In genomic region chr5:143363678-143364615, GRCm38 (mm10) we compare ENCODE assay signal across 8 mouse cellular contexts. TPM values are rescaled to one million over a fixed set of nuclear protein-coding genes. Genes with fewer than 3 reads are reported as not detected.
DNase-seq lines count a peak whose midpoint lies in the region; ATAC-seq and TF ChIP-seq lines count a peak whose summit lies in the region.

No protein-coding gene starts in this region.

- WGBS in forebrain, embryonic 14.5 days: under 1% methylated on average over 46 of the region's 47 CpGs
- WGBS in limb, embryonic 13.5 days: under 1% methylated on average over 47 of the region's 47 CpGs
- under 1% methylated on average over 47 of the region's 47 CpGs for WGBS in neural tube, embryonic 13.5 days

- H3K27me3 ChIP-seq in E14TG2a.4 (ENCODE audit: insufficient read depth, low read length): peaks cover 67% of the 10 kb centered on the region
- H3K27me3 ChIP-seq in forebrain, embryonic 14.5 days (replicated peaks; ENCODE audit: control insufficient read depth, insufficient read depth, low read length): peaks cover 18% of the 10 kb centered on the region; the same call in 1 of the 2 replicates
- H3K27me3 ChIP-seq in limb, embryonic 13.5 days: peaks cover 74% of the 10 kb centered on the region
- peaks cover 59% of the 10 kb centered on the region for H3K27me3 ChIP-seq in neural tube, embryonic 13.5 days

- TF ChIP-seq CTCF in E14TG2a.4 (conservative IDR thresholded peaks at IDR 0.05; ENCODE audit: low read length): no peak

- H3K4me1 ChIP-seq in E14TG2a.4 (replicated peaks; ENCODE audit: low read depth, low read length): peaks cover 24% of the 10 kb centered on the region
- H3K4me1 ChIP-seq in forebrain, embryonic 14.5 days (ENCODE audit: control insufficient read depth, insufficient read depth, low read length): 0 out of 2 replicates have a peak, but pooled peaks cover 5% of the 10 kb centered on the region
- peaks cover 15% of the 10 kb centered on the region for H3K4me1 ChIP-seq in limb, embryonic 13.5 days
- peaks cover 16% of the 10 kb centered on the region for H3K4me1 ChIP-seq in neural tube, embryonic 13.5 days (replicated peaks)

- no peak for DNase-seq in cerebellum, adult 9-11 months
- DNase-seq in forebrain, embryonic 14.5 days (ENCODE audit: low spot score): peak; percentile 62
- no peak for DNase-seq in frontal cortex, postnatal 10 days (ENCODE audit: low spot score in 2 of 2)
- DNase-seq in thymus, postnatal 0 days (ENCODE audit: low spot score): no peak

- H3K27ac ChIP-seq in forebrain, embryonic 14.5 days (ENCODE audit: low read depth, low read length): no peak overlapping the region; the same call in 1 of the 2 replicates
- H3K27ac ChIP-seq in limb, embryonic 13.5 days: no peak overlapping the region
- H3K27ac ChIP-seq in neural tube, embryonic 13.5 days (replicated peaks): no peak overlapping the region

- H3K4me2 ChIP-seq in forebrain, embryonic 14.5 days (ENCODE audit: low read length): peak overlapping the region; percentile 90
- H3K4me2 ChIP-seq in limb, embryonic 13.5 days (replicated peaks): peak overlapping the region; percentile 93
- H3K4me2 ChIP-seq in neural tube, embryonic 13.5 days: peak overlapping the region; percentile 94

- H3K9me3 ChIP-seq in E14TG2a.4 (ENCODE audit: low read length): peaks cover 4% of the 10 kb centered on the region
- no peaks in the 10 kb centered on the region for H3K9me3 ChIP-seq in forebrain, embryonic 14.5 days (replicated peaks; ENCODE audit: control insufficient read depth, low read length)
- H3K9me3 ChIP-seq in limb, embryonic 13.5 days: no peaks in the 10 kb centered on the region
- no peaks in the 10 kb centered on the region for H3K9me3 ChIP-seq in neural tube, embryonic 13.5 days

- no peaks in the 10 kb centered on the region for H3K36me3 ChIP-seq in E14TG2a.4 (ENCODE audit: insufficient read depth, low read length)
- H3K36me3 ChIP-seq in forebrain, embryonic 14.5 days (ENCODE audit: control insufficient read depth, insufficient read depth, low read length): no peaks in the 10 kb centered on the region
- H3K36me3 ChIP-seq in limb, embryonic 13.5 days: no peaks in the 10 kb centered on the region
- no peaks in the 10 kb centered on the region for H3K36me3 ChIP-seq in neural tube, embryonic 13.5 days

- peak overlapping the region; percentile 67 for H3K9ac ChIP-seq in forebrain, embryonic 14.5 days (ENCODE audit: low read length)
- peak overlapping the region; percentile 67 for H3K9ac ChIP-seq in limb, embryonic 13.5 days
- peak overlapping the region; percentile 76 for H3K9ac ChIP-seq in neural tube, embryonic 13.5 days

- H3K4me3 ChIP-seq in E14TG2a.4 (replicated peaks; ENCODE audit: low read length): peak overlapping the region; percentile 64
- peak overlapping the region; percentile 42 for H3K4me3 ChIP-seq in forebrain, embryonic 14.5 days (ENCODE audit: low read depth, low read length)
- H3K4me3 ChIP-seq in limb, embryonic 13.5 days: peak overlapping the region; percentile 51
- peak overlapping the region; percentile 49 for H3K4me3 ChIP-seq in neural tube, embryonic 13.5 days

- 0 out of 2 replicates have a peak, but pooled peaks have one; percentile 31 for ATAC-seq in cerebellum, adult (ENCODE audit: insufficient number of reproducible peaks, low FRiP score, low TSS enrichment)
- ATAC-seq in forebrain, embryonic 14.5 days: peak; percentile 56
- peak; percentile 64; the same call in 1 of the 2 replicates for ATAC-seq in limb, embryonic 13.5 days (ENCODE audit: low FRiP score, low read depth)
- peak; percentile 54 for ATAC-seq in neural tube, embryonic 13.5 days (ENCODE audit: low read depth)

RNA-seq across cellular contexts. Expression of gene Grid2ip, which starts 6.8 kb away (rescaled TPM):
- polyA plus RNA-seq in forebrain, embryonic 14.5 days (2014; fragmentation: Nextera tagmentation; extraction: Ambion mirVana): 0.18 and 0.77 TPM in 2 replicates
- polyA plus RNA-seq in limb, embryonic 13.5 days (2015; fragmentation: Nextera tagmentation; extraction: Ambion mirVana): 0.68 and 0.78 TPM in 2 replicates
- 0.54 TPM in 1 of 2 replicates, not detected in the other for polyA plus RNA-seq in neural tube, embryonic 13.5 days (2015; fragmentation: Nextera tagmentation; extraction: Ambion mirVana)
- polyA plus RNA-seq in thymus, postnatal 0 days (2015; fragmentation: Nextera tagmentation; extraction: Ambion mirVana): 0.05 TPM in 1 of 2 replicates, not detected in the other

RNA-seq across cellular contexts. Expression of gene Zdhhc4, which starts 34.9 kb away (rescaled TPM):
- 68.3 and 71.5 TPM in 2 replicates for polyA plus RNA-seq in forebrain, embryonic 14.5 days (2014; fragmentation: Nextera tagmentation; extraction: Ambion mirVana)
- polyA plus RNA-seq in limb, embryonic 13.5 days (2015; fragmentation: Nextera tagmentation; extraction: Ambion mirVana): 84.4 and 94.9 TPM in 2 replicates
- 71.3 and 74.0 TPM in 2 replicates for polyA plus RNA-seq in neural tube, embryonic 13.5 days (2015; fragmentation: Nextera tagmentation; extraction: Ambion mirVana)
- polyA plus RNA-seq in thymus, postnatal 0 days (2015; fragmentation: Nextera tagmentation; extraction: Ambion mirVana): 88.6 and 97.2 TPM in 2 replicates

RNA-seq across cellular contexts. Expression of gene Kdelr2, which starts 39.7 kb away (rescaled TPM):
- 137 and 144 TPM in 2 replicates for polyA plus RNA-seq in forebrain, embryonic 14.5 days (2014; fragmentation: Nextera tagmentation; extraction: Ambion mirVana)
- 433 and 435 TPM in 2 replicates for polyA plus RNA-seq in limb, embryonic 13.5 days (2015; fragmentation: Nextera tagmentation; extraction: Ambion mirVana)
- polyA plus RNA-seq in neural tube, embryonic 13.5 days (2015; fragmentation: Nextera tagmentation; extraction: Ambion mirVana): 161 and 179 TPM in 2 replicates
- 96.9 and 106 TPM in 2 replicates for polyA plus RNA-seq in thymus, postnatal 0 days (2015; fragmentation: Nextera tagmentation; extraction: Ambion mirVana)

RNA-seq across cellular contexts. Expression of gene E130309D02Rik, which starts 48.8 kb away (rescaled TPM):
- polyA plus RNA-seq in forebrain, embryonic 14.5 days (2014; fragmentation: Nextera tagmentation; extraction: Ambion mirVana): 32.3 and 39.3 TPM in 2 replicates
- 37.8 and 37.9 TPM in 2 replicates for polyA plus RNA-seq in limb, embryonic 13.5 days (2015; fragmentation: Nextera tagmentation; extraction: Ambion mirVana)
- polyA plus RNA-seq in neural tube, embryonic 13.5 days (2015; fragmentation: Nextera tagmentation; extraction: Ambion mirVana): 35.7 and 38.0 TPM in 2 replicates
- polyA plus RNA-seq in thymus, postnatal 0 days (2015; fragmentation: Nextera tagmentation; extraction: Ambion mirVana): 43.4 and 47.8 TPM in 2 replicates
